10 mouse cellular contexts compared by ENCODE assay signal in the genomic region with DNA sequence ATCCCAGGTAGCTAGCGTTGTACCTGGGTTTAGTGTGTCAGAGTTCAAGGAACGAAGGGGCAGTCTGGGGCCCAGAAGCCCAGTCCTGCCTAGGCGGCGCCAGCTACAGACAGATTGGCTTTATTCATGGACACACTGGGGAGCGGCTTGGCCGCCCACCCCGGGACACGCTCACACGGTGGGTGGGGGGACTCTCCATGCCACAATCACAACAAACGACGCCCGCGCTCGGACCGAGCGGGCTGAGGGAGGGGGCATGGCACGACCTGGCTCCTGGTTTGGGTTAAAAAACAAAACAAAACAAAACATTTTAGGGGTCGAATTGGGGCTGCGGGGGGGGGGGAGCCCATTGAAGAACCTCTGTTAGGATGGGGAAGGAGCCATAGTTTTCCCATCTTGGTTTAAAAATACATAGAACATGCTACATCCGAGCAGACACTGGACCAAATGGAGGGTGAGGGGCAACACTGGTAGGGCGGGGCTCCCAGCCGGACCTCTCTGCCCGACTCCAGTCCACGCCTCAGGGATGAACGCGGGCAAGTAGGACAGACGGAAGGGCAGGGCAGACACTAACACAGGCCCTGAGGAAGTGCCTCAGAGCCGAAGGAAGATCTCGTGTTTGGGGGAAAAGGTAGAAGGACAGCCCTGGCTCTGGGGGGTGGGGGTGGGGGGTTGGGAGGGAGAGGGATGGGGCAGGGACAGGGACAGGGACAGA. TPM values are rescaled to one million over a fixed set of nuclear protein-coding genes. Genes with fewer than 3 reads are reported as not detected.
DNase-seq lines count a peak whose midpoint lies in the region; ATAC-seq lines count a peak whose summit lies in the region.
"Had no signal": no experiment of that assay in that cellular context is flagged by ENCODE, and none has a peak within 500 bp of the region (broad histone marks: within the 10 kb centered on the region; RNA-seq: fewer than 3 reads in every experiment).

No protein-coding gene starts in this region.

- peaks cover 3% of the 10 kb centered on the region; the same call in 1 of the 2 replicates for H3K4me1 ChIP-seq in heart, embryonic 16.5 days (ENCODE audit: control insufficient read depth, insufficient read depth, low read length)
- H3K4me1 ChIP-seq in hindbrain, embryonic 11.5 days (replicated peaks; ENCODE audit: control insufficient read depth, insufficient read depth, low read length) = peaks cover 6% of the 10 kb centered on the region; the same call in 1 of the 2 replicates
- peaks cover 47% of the 10 kb centered on the region for H3K4me1 ChIP-seq in midbrain, embryonic 12.5 days

- H3K4me2 ChIP-seq in heart, embryonic 16.5 days (ENCODE audit: low read depth, low read length) = peak overlapping the region; percentile 19; the same call in 1 of the 2 replicates
- peak overlapping the region; percentile 68 for H3K4me2 ChIP-seq in hindbrain, embryonic 11.5 days (replicated peaks; ENCODE audit: low read depth, low read length)
- peak overlapping the region; percentile 81 for H3K4me2 ChIP-seq in midbrain, embryonic 12.5 days (replicated peaks)

- no peak overlapping the region for H3K27ac ChIP-seq in heart, embryonic 16.5 days (ENCODE audit: low read length)
- H3K27ac ChIP-seq in hindbrain, embryonic 11.5 days (ENCODE audit: low read depth, low read length) = peak overlapping the region; percentile 81
- H3K27ac ChIP-seq in midbrain, embryonic 12.5 days (replicated peaks) = peak overlapping the region; percentile 88

- 0 out of 2 replicates have a peak, but pooled peaks have one; percentile 21 for ATAC-seq in heart, embryonic 16.5 days (replicated peaks; ENCODE audit: extremely low read depth, insufficient read depth, low FRiP score)
- peak; percentile 25 for ATAC-seq in hindbrain, embryonic 11.5 days (ENCODE audit: low FRiP score)
- peak; percentile 36 for ATAC-seq in midbrain, embryonic 12.5 days (ENCODE audit: low FRiP score, low read depth)

- H3K27me3 ChIP-seq in heart, embryonic 16.5 days (ENCODE audit: control insufficient read depth, insufficient read depth, low read length) = peaks cover 65% of the 10 kb centered on the region
- H3K27me3 ChIP-seq in hindbrain, embryonic 11.5 days (ENCODE audit: control insufficient read depth, insufficient read depth, low read length) = peaks cover 11% of the 10 kb centered on the region
- peaks cover 67% of the 10 kb centered on the region for H3K27me3 ChIP-seq in midbrain, embryonic 12.5 days

- DNase-seq in heart, adult 8-10 months (ENCODE audit: low spot score) = no peak
- DNase-seq in cerebellum, adult 9-11 months = peak; percentile 77
- peak; percentile 27 for DNase-seq in hindbrain, embryonic 11.5 days (ENCODE audit: low spot score)
- no peak for DNase-seq in right cerebral cortex, postnatal 4 days
- DNase-seq in urinary bladder, postnatal 36 days (ENCODE audit: low spot score in 2 of 2) = no peak
- no peak for DNase-seq in urinary bladder, postnatal 25 days (ENCODE audit: low spot score)

- no peaks in the 10 kb centered on the region for H3K36me3 ChIP-seq in heart, embryonic 16.5 days (ENCODE audit: control insufficient read depth, insufficient read depth)
- H3K36me3 ChIP-seq in hindbrain, embryonic 11.5 days (ENCODE audit: control insufficient read depth, insufficient read depth, low read length) = no peaks in the 10 kb centered on the region
- no peaks in the 10 kb centered on the region for H3K36me3 ChIP-seq in midbrain, embryonic 12.5 days

- 2% methylated on average over 29 of the region's 29 CpGs for WGBS in heart, embryonic 16.5 days
- 2% methylated on average over 29 of the region's 29 CpGs for WGBS in hindbrain, embryonic 11.5 days
- WGBS in midbrain, embryonic 12.5 days = 1% methylated on average over 29 of the region's 29 CpGs

- no peaks in the 10 kb centered on the region for H3K9me3 ChIP-seq in heart, embryonic 16.5 days (replicated peaks; ENCODE audit: control insufficient read depth, low read length)
- H3K9me3 ChIP-seq in hindbrain, embryonic 11.5 days (ENCODE audit: control insufficient read depth, low read length) = no peaks in the 10 kb centered on the region
- H3K9me3 ChIP-seq in midbrain, embryonic 12.5 days = no peaks in the 10 kb centered on the region

- no peak overlapping the region for H3K4me3 ChIP-seq in heart, embryonic 16.5 days (ENCODE audit: low read length)
- H3K4me3 ChIP-seq in hindbrain, embryonic 11.5 days (ENCODE audit: low read depth, low read length) = peak overlapping the region; percentile 37
- H3K4me3 ChIP-seq in midbrain, embryonic 12.5 days = peak overlapping the region; percentile 41

- H3K9ac ChIP-seq in heart, embryonic 16.5 days (ENCODE audit: low read length) = no peak overlapping the region
- H3K9ac ChIP-seq in hindbrain, embryonic 11.5 days (ENCODE audit: low read depth, low read length) = peak overlapping the region; percentile 52
- peak overlapping the region; percentile 43 for H3K9ac ChIP-seq in midbrain, embryonic 12.5 days (replicated peaks)

RNA-seq across cellular contexts. Expression of a gene that starts 7.5 kb away (rescaled TPM):
- not detected in 2 replicates for polyA plus RNA-seq in heart, embryonic 16.5 days (2015; fragmentation: Nextera tagmentation; extraction: Ambion mirVana)
- under 1 TPM in 1 of 4 experiments, not detected in 3; 0.46 TPM for total RNA-seq in heart, adult 8-10 months (2022)
- polyA plus RNA-seq in hindbrain, embryonic 11.5 days (2014; fragmentation: Nextera tagmentation; extraction: Ambion mirVana) = 2.3 and 2.5 TPM in 2 replicates
- polyA plus RNA-seq in midbrain, embryonic 12.5 days (2016; fragmentation: Nextera tagmentation; extraction: Ambion mirVana) = 1.4 and 2.2 TPM in 2 replicates
- total RNA-seq: MEL had no signal

RNA-seq across cellular contexts. Expression of a gene that starts 9.2 kb away (rescaled TPM):
- polyA plus RNA-seq in heart, embryonic 16.5 days (2015; fragmentation: Nextera tagmentation; extraction: Ambion mirVana) = 0.04 TPM in 1 of 2 replicates, not detected in the other
- total RNA-seq in heart, adult 8-10 months (2022) = under 1 TPM in 1 of 4 experiments, not detected in 3; 0.16 TPM
- 7.5 and 11.2 TPM in 2 replicates for polyA plus RNA-seq in hindbrain, embryonic 11.5 days (2014; fragmentation: Nextera tagmentation; extraction: Ambion mirVana)
- polyA plus RNA-seq in midbrain, embryonic 12.5 days (2016; fragmentation: Nextera tagmentation; extraction: Ambion mirVana) = 12.6 and 16.7 TPM in 2 replicates
- total RNA-seq: MEL had no signal

RNA-seq across cellular contexts. Expression of a gene that starts 24.9 kb away (rescaled TPM):
- polyA plus RNA-seq in heart, embryonic 16.5 days (2015; fragmentation: Nextera tagmentation; extraction: Ambion mirVana) = not detected in 2 replicates
- not detected for total RNA-seq in heart, adult 8-10 months (2022)
- polyA plus RNA-seq in hindbrain, embryonic 11.5 days (2014; fragmentation: Nextera tagmentation; extraction: Ambion mirVana) = not detected in 2 replicates
- polyA plus RNA-seq in midbrain, embryonic 12.5 days (2016; fragmentation: Nextera tagmentation; extraction: Ambion mirVana) = not detected in 2 replicates
- total RNA-seq: left cerebral cortex, postnatal 36 days; MEL had no signal

RNA-seq across cellular contexts. Expression of a gene that starts 30.3 kb away (rescaled TPM):
- polyA plus RNA-seq in heart, embryonic 16.5 days (2015; fragmentation: Nextera tagmentation; extraction: Ambion mirVana) = 5.2 and 5.7 TPM in 2 replicates
- 10 to 100 TPM; 14.0 to 24.3 (median 18.1) TPM for total RNA-seq in heart, adult 8-10 months (2022)
- polyA plus RNA-seq in hindbrain, embryonic 11.5 days (2014; fragmentation: Nextera tagmentation; extraction: Ambion mirVana) = 12.0 and 13.2 TPM in 2 replicates
- polyA plus RNA-seq in midbrain, embryonic 12.5 days (2016; fragmentation: Nextera tagmentation; extraction: Ambion mirVana) = 25.7 and 28.2 TPM in 2 replicates

RNA-seq across cellular contexts. Expression of a gene that starts 57.7 kb away (rescaled TPM):
- 0.04 and 0.89 TPM in 2 replicates for polyA plus RNA-seq in heart, embryonic 16.5 days (2015; fragmentation: Nextera tagmentation; extraction: Ambion mirVana)
- not detected for total RNA-seq in heart, adult 8-10 months (2022)
- not detected in 2 replicates for polyA plus RNA-seq in hindbrain, embryonic 11.5 days (2014; fragmentation: Nextera tagmentation; extraction: Ambion mirVana)
- 0.04 and 0.10 TPM in 2 replicates for polyA plus RNA-seq in midbrain, embryonic 12.5 days (2016; fragmentation: Nextera tagmentation; extraction: Ambion mirVana)
- total RNA-seq: MEL had no signal

Comparison
In these comparisons a context has a peak if more than half of its experiments do, and no peak if none do; other contexts are left out.
1. H3K4me2 ChIP-seq: peak in every context shown above with its lines; median percentile 81 in midbrain, embryonic 12.5 days; 68 in hindbrain, embryonic 11.5 days; 19 in heart, embryonic 16.5 days.
2. DNase-seq: peak in cerebellum, adult 9-11 months (single experiment) and hindbrain, embryonic 11.5 days (single experiment); none in heart, adult 8-10 months (single experiment), right cerebral cortex, postnatal 4 days (single experiment), urinary bladder, postnatal 36 days (0 of 2) and urinary bladder, postnatal 25 days (single experiment).
3. Peak in every context shown above with its lines, with median percentiles within 50 percentile points of each other: ATAC-seq.